Mouse (Mus musculus): ENCODE data around the gene Ppm1l.

- TF ChIP-seq CTCF (conservative IDR thresholded peaks at IDR 0.05; ENCODE audit: low read length) (no peak), NANOG (IDR thresholded peaks at IDR 0.05; ENCODE audit: borderline replicate concordance, low read length) (no peak)
Observed at GRCm38 (mm10) chr3:69575577-69575976, 258.9 kb downstream of the Ppm1l start.
